Mouse (Mus musculus) lung, adult 2 months (tissue): ENCODE data around the gene Osgep.
"Not testable (repeated sequence)": the region's sequence is repeated elsewhere in the genome, so short reads cannot be mapped to it uniquely, and the experiment has no call there.

Experiments used
- CTCF ChIP-seq: fragments of 200-500 bp; IDR thresholded peaks from 2 replicates; pipeline ENCODE4 v1.5.1; 2011; ENCODE audit warnings: mild to moderate bottlenecking, low read length, control low read depth; ENCODE audit not compliant: insufficient read depth
- POLR2A ChIP-seq: fragments of 200-500 bp; IDR thresholded peaks from 2 replicates; pipeline ENCODE4 v1.6.1; 2011; ENCODE audit warnings: low read depth, mild to moderate bottlenecking, control low read depth, low read length, borderline replicate concordance; ENCODE audit errors: extremely low read depth

DNA sequence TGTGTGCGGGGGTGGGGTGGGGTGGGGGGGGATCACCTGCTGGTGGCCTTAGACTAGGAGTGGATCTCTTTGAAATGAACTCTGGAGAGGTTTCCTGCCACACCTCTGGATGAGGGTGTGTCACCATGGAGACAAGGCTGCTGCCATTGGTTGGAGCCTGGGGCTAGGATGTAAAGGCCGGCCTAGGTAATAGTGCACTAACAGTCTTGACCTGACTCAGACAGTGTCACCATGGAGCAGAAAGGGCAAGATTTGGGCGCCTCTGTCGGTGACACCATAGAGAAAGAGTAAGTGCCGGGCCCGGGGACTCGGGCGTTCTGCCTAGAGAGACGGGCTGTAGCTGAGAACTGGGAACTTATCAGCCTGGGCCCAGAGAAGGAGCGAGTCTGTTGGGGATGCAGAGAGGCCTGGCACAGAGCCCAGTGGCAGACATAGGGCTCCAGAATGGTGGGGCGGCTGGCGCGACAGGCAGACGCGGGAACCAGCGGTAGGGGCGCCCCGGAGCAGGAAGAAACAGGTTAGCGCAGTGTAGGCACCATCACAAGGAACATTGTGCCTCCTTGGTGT lies 31.3 kb upstream of the Osgep start, which contains the start of gene Pnp2:
- not testable (repeated sequence) for TF ChIP-seq CTCF, POLR2A
